Mouse (Mus musculus) monocyte, adult 5-6 weeks (primary cell): ENCODE data around the gene Tomm5. TPM values are rescaled to one million over a fixed set of nuclear protein-coding genes. Genes with fewer than 3 reads are reported as not detected.
"Not testable (repeated sequence)": the region's sequence is repeated elsewhere in the genome, so short reads cannot be mapped to it uniquely, and the experiment has no call there.

ENCODE experiments used
- ATAC-seq: fragments of 153-309, 156-312 bp; replicated peaks from 2 replicates; pipeline ENCODE4 v1.8.0; 2017; ENCODE audit warnings: mild to moderate bottlenecking; ENCODE audit not compliant: low TSS enrichment, insufficient number of reproducible peaks, severe bottlenecking, poor library complexity, low FRiP score
- total RNA-seq: library from RNA; stranded (forward); fragments of 200-1000, 200-491, 200-594 nt; gene quantifications from 3 replicates; pipeline ENCODE4 v1.2.3, GENCODE M21; 2017

Gene Tomm5
- total RNA-seq, 1 experiment from 2014 or later, result 79.9 TPM

DNA sequence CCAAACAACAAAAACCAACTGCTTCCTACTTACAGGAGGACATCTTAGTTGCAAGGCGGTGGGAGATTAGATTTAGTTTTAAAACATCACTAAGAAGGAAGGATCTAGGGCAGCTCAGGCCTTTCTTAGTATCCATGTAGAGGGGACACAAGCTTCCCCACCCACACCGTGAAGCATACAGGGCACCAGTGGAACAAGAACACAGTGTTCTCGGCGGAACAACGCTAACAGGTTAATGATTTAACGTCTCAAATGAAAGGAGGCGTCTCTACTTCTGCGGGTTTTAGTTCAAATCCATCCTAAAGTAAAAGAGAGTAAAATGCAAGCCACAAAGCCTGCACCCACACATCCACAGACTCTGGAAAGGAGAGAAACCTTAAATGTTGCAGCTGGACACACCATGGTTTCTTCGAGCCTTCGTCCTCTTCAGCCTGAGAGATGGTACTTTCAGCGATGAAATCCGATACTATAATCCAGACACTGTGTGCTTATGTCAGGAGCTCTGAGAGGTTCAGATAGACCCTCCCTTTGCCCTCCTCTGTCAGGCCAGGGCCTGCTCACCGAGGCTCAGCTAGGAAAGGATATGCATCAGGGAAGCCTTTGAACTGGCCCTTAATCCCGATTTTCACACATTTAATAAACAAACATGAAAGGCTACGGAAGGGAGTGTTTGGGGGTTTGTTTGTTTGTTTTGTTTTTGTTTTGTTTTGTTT is 35.5 kb downstream of the Tomm5 start:
- ATAC-seq, result no peak

DNA sequence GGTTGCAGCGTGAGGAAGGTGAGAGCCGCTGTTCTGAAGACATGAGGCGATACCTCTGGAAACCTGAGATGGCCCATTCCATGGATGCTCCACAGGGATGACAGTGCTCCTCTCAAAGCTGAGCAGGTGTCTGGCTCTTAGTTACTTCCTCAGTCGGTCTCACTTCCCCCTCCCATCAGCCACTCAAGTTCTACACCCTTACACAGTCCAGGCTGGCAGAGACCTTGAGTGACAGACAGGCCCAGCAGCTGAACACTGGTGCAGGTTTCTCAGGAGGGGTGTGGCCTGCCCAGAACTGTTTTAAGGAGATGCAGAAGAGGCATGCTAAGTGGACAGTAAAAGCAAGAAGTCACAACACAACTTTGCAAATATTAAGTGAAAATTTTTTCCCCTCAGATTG is 40.2 kb downstream of the Tomm5 start:
- no peak for ATAC-seq

DNA sequence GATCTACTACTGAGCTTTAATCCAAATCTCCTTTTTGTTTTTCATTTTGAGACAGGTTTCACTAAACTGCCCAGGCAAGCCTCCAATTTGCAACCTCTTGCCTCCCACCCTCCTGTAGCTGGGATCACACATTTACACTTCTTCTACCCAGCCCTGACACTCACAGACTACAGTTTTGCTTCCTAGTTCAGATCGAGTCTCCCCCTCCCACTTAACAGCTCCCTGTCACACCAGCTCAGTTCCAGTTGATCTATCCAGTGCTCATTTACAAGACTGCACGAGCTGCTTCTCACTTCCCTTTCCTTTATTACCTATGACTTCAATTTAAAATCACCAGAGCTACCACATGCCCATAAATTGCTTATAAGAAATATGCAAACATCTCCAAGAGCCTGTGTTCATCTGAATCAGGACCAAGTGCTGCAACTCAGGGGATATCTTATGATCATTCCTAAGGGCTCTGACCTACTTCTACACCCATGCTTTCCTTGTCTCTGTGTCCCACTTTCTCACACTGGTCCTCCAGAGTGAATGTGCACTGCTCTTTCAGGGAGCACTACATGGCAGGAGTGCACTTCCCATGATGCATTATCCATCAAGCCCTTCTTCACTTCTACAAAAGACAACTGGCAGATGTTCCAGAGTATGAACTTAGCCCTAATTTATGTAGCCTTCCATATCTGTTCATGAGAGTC is 41.7 kb downstream of the Tomm5 start:
- ATAC-seq, result no peak

DNA sequence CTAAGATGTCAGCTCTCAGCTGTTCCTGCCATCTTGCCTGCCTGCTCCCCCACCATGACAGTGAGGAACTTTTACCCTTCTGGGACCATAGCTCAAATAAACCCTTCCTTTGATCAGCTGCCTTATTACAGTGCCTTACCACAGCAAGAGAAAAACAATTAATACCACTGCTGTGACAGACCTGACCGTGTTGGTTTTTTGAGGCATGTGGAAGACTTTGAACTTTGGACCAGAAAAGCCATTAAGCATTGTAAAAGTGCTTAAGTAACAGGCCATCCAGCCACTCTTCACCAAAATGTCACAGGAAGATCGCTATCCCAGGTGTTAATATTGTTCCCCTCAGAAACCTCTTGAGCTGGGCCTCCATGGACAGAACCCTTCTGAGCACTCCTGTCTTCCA is 43.3 kb downstream of the Tomm5 start:
- no peak for ATAC-seq

DNA sequence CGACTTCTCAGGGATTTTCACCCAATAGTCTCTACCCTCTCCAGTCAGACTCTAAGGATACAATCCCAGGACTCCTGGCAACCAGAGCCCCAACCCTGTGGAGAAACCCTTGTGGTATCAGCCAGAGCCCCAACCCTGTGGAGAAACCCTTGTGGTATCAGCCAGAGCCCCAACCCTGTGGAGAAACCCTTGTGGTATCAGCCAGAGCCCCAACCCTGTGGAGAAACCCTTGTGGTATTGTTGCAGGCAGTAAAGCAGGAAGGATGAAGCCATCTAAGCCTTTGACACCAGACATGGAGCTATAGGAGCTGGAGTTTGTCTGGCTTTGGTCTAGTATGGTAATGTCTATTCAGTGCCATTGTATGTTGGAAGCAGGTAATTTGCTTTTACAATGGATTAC is 44.1 kb downstream of the Tomm5 start:
- ATAC-seq, result not testable (repeated sequence)

DNA sequence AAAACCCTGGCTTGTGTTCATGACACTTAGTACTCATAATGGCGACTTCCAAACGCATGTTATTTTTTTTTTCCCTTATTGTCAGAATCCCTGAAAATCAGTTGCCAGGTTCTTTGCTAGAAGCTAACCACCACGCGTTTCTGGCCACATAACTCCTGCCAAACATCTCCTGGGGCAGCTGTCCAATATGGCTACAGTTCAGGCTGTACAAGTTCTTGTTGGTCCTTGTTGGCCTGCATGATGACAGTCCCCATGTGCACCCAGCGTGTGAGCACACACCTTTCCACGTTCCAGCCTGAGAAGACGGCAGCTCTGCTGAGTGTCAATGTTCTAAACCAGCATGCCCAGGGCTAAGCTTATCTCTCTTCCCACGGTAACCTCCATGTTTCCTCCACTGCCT is 52.5 kb downstream of the Tomm5 start:
- ATAC-seq, result no peak

Other genes with a start within 250 kb of the Tomm5 start
- 1.6 to 6.3 TPM (median 5.0 TPM) in 3 replicates for gene Grhpr, start 126.7 kb downstream of the Tomm5 start, total RNA-seq
- 8.4 to 16.8 TPM (median 14.3 TPM) in 3 replicates for gene Zbtb5, start 95.7 kb downstream of the Tomm5 start, total RNA-seq
- 18.7 to 27.2 TPM (median 21.9 TPM) in 3 replicates for gene Polr1e, start 89.5 kb downstream of the Tomm5 start, total RNA-seq
- 0.10 to 8.7 TPM (median 4.6 TPM) in 3 replicates for gene Fbxo10, start 23.5 kb downstream of the Tomm5 start, total RNA-seq
- gene Frmpd1, start 76.8 kb upstream of the Tomm5 start, total RNA-seq, result not detected in 3 replicates
- gene Trmt10b, start 189.0 kb upstream of the Tomm5 start, total RNA-seq, result 17.1 to 19.6 TPM (median 18.9 TPM) in 3 replicates
- 12.7 to 17.0 TPM (median 12.9 TPM) in 3 replicates for gene Dcaf10, start 234.0 kb upstream of the Tomm5 start, total RNA-seq
- 117 to 178 TPM (median 123 TPM) in 3 replicates for gene Exosc3, start 234.6 kb upstream of the Tomm5 start, total RNA-seq